Mouse (Mus musculus): Measurements from ENCODE around the gene Fam3c.

Gene Fam3c

GRCm38 (mm10) chr6:22351551-22351950 lies 4.5 kb downstream of the Fam3c start:
- no peak for DNase-seq

- no peak for DNase-seq
Observed at GRCm38 (mm10) chr6:22350239-22350571, 5.8 kb downstream of the Fam3c start.

GRCm38 (mm10) chr6:22349531-22350238 lies 6.4 kb downstream of the Fam3c start:
- DNase-seq = no peak

GRCm38 (mm10) chr6:22348975-22349374 lies 7.1 kb downstream of the Fam3c start:
- no peak for DNase-seq

- DNase-seq = no peak
Observed at GRCm38 (mm10) chr6:22348130-22348529, 7.9 kb downstream of the Fam3c start.

- DNase-seq = no peak
Observed at GRCm38 (mm10) chr6:22347132-22347902, 8.7 kb downstream of the Fam3c start.

- DNase-seq = no peak
Observed at GRCm38 (mm10) chr6:22344443-22344842, 11.6 kb downstream of the Fam3c start.

GRCm38 (mm10) chr6:22343706-22344105 lies 12.3 kb downstream of the Fam3c start:
- DNase-seq = no peak

GRCm38 (mm10) chr6:22343292-22343691 lies 12.8 kb downstream of the Fam3c start:
- DNase-seq = no peak

- no peak for DNase-seq
Observed at GRCm38 (mm10) chr6:22340779-22341178, 15.3 kb downstream of the Fam3c start.

- DNase-seq = no peak
Observed at GRCm38 (mm10) chr6:22339763-22340542, 16.1 kb downstream of the Fam3c start.

- DNase-seq = no peak
Observed at GRCm38 (mm10) chr6:22332548-22332947, 23.5 kb downstream of the Fam3c start.

- DNase-seq = no peak
Observed at GRCm38 (mm10) chr6:22330169-22330960, 25.7 kb downstream of the Fam3c start.

GRCm38 (mm10) chr6:22327931-22328330 lies 28.1 kb downstream of the Fam3c start:
- no peak for DNase-seq

GRCm38 (mm10) chr6:22327091-22327490 lies 29.0 kb downstream of the Fam3c start:
- peak; percentile 45 for DNase-seq

GRCm38 (mm10) chr6:22326289-22326688 lies 29.8 kb downstream of the Fam3c start:
- DNase-seq = no peak

GRCm38 (mm10) chr6:22325364-22326072 lies 30.5 kb downstream of the Fam3c start:
- DNase-seq = peak; percentile 79

- no peak for DNase-seq
Observed at GRCm38 (mm10) chr6:22298059-22298458, 58.0 kb downstream of the Fam3c start.

- DNase-seq = no peak
Observed at GRCm38 (mm10) chr6:22297028-22297427, 59.0 kb downstream of the Fam3c start.

GRCm38 (mm10) chr6:22293922-22294321 lies 62.1 kb downstream of the Fam3c start:
- no peak for DNase-seq

GRCm38 (mm10) chr6:22292056-22292455 lies 64.0 kb downstream of the Fam3c start:
- no peak for DNase-seq

- no peak for DNase-seq
Observed at GRCm38 (mm10) chr6:22290790-22291189, 65.3 kb downstream of the Fam3c start.

All from kidney, postnatal 14 days (tissue).